Mouse (Mus musculus) CH12.LX (cell line): ENCODE data around the gene Hoxc8.

Source experiments
- CTCF ChIP-seq, 2 experiments: IDR thresholded peaks in 1 of 2; conservative IDR thresholded peaks in 1 of 2; 2 replicates each; pipeline ENCODE4 v1.5.1; 2011 to 2012; ENCODE audit warnings: low read depth in 2 of 2, low read length in 2 of 2, improper control_type of control experiment in 1 of 2, inconsistent platforms in 1 of 2, mild to moderate bottlenecking in 1 of 2, moderate library complexity in 1 of 2
- MYC ChIP-seq: IDR thresholded peaks from 2 replicates; pipeline ENCODE4 v1.6.1; 2011; ENCODE audit warnings: low read depth, mild to moderate bottlenecking, improper control_type of control experiment, low read length
- POLR2A ChIP-seq: IDR thresholded peaks from 2 replicates; pipeline ENCODE4 v1.6.1; 2011; ENCODE audit warnings: low read depth, mild to moderate bottlenecking, improper control_type of control experiment, low read length

- TF ChIP-seq CTCF (conservative IDR thresholded peaks at IDR 0.05 in 1 of 2, IDR thresholded peaks at IDR 0.05 in 1 of 2; ENCODE audit: low read depth in 2 of 2, low read length in 2 of 2) (no peak), MYC (no peak), POLR2A (no peak)
These were observed 28.2 kb downstream of the Hoxc8 start, which contains the start of gene Hoxc4 for GRCm38 (mm10) chr15:103018636-103019035.
